Mouse (Mus musculus): ENCODE results near the gene Tma7. TPM values are rescaled to one million over a fixed set of nuclear protein-coding genes. Genes with fewer than 3 reads are reported as not detected.

Tma7 gene
- total and polyA plus RNA-seq, 3 experiments, result 366 to 400 TPM; not detected in 1

DNA sequence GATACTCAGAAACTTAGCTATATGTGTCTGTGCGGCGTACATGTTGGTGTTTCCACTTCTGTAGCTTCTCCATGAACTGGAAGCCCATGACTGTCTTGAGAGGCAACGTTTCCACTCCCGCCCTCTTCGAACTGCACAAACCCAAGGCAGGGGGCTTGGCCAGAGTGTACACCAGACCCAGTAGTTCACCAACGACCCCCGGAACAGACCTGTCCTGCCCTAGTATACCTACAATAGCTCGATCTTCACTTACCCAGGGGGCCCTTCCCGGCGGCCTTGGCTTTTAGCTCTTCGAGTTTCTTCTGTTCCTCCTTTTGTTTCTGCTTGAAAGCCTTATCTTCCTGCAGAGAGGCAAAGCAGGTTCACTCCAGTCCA lies 651 bp downstream of the Tma7 start:
- H3K79me2 ChIP-seq (ENCODE audit: control insufficient read depth, insufficient read depth, low read length, poor library complexity), result peaks cover 37% of the 10 kb centered on the region
- H3K4me1 ChIP-seq (ENCODE audit: control insufficient read depth in 1 of 2, insufficient read depth in 2 of 2, low read length in 2 of 2), result peaks cover 0 to 9% of the 10 kb centered on the region in 2 experiments; a peak in 2 of 4 replicates
- no peaks in the 10 kb centered on the region for H3K9me3 ChIP-seq (replicated peaks; ENCODE audit: insufficient read depth, low read length)
- no peak for TF ChIP-seq MYB (IDR thresholded peaks at IDR 0.05; ENCODE audit: low read depth, low read length)
- no peak for TF ChIP-seq CHD1 (IDR thresholded peaks at IDR 0.05; ENCODE audit: low read depth, low read length)
- no peak for TF ChIP-seq JUND (IDR thresholded peaks at IDR 0.05; ENCODE audit: low read depth, low read length)
- TF ChIP-seq ZC3H11A (IDR thresholded peaks at IDR 0.05; ENCODE audit: low read depth, low read length), result no peak
- TF ChIP-seq GABPA (IDR thresholded peaks at IDR 0.05; ENCODE audit: low read depth, low read length), result no peak
- TF ChIP-seq CHD2 (IDR thresholded peaks at IDR 0.05; ENCODE audit: low read length), result no peak
- peak overlapping the region; percentile 48 for H3K27ac ChIP-seq (ENCODE audit: control insufficient read depth, low read depth, low read length)
- H3K4me3 ChIP-seq (ENCODE audit: control insufficient read depth in 1 of 2, insufficient read depth in 1 of 2, low read depth in 2 of 2, low read length in 2 of 2), result peak overlapping the region; percentile 56 to 82
- H3K9ac ChIP-seq (ENCODE audit: control insufficient read depth, low read depth, low read length, poor library complexity, severe bottlenecking), result peak overlapping the region; percentile 74
- peak; percentile 49 for DNase-seq (ENCODE audit: low read depth, low spot score)
- H3K36me3 ChIP-seq (ENCODE audit: control insufficient read depth in 1 of 2, insufficient read depth in 2 of 2, low read length in 2 of 2), result peaks cover 4 to 6% of the 10 kb centered on the region in 2 experiments; a peak in 3 of 4 replicates
- no peaks in the 10 kb centered on the region for H3K27me3 ChIP-seq (ENCODE audit: control insufficient read depth in 1 of 2, insufficient read depth in 2 of 2, low read length in 2 of 2)

GRCm38 (mm10) chr9:109080516-109080915 lies 1.9 kb downstream of the Tma7 start:
- Histone ChIP-seq H3K27ac (ENCODE audit: control insufficient read depth, low read depth, low read length) (no peak overlapping the region), H3K9ac (ENCODE audit: control insufficient read depth, low read depth, low read length, poor library complexity, severe bottlenecking) (no peak overlapping the region; the same call in 1 of the 2 replicates), H3K36me3 (ENCODE audit: control insufficient read depth in 1 of 2, insufficient read depth in 2 of 2, low read length in 2 of 2) (peaks cover 4 to 6% of the 10 kb centered on the region in 2 experiments; a peak in 3 of 4 replicates), H3K4me1 (ENCODE audit: control insufficient read depth in 1 of 2, insufficient read depth in 2 of 2, low read length in 2 of 2) (peaks cover 0 to 10% of the 10 kb centered on the region in 2 experiments; a peak in 2 of 4 replicates), H3K79me2 (ENCODE audit: control insufficient read depth, insufficient read depth, low read length, poor library complexity) (peaks cover 37% of the 10 kb centered on the region), H3K27me3 (ENCODE audit: control insufficient read depth in 1 of 2, insufficient read depth in 2 of 2, low read length in 2 of 2) (no peaks in the 10 kb centered on the region), H3K4me3 (ENCODE audit: control insufficient read depth in 1 of 2, insufficient read depth in 1 of 2, low read depth in 2 of 2, low read length in 2 of 2) (no peak overlapping the region), H3K9me3 (replicated peaks; ENCODE audit: insufficient read depth, low read length) (no peaks in the 10 kb centered on the region)
- no peak for TF ChIP-seq SMC3 (IDR thresholded peaks at IDR 0.05; ENCODE audit: low read depth, low read length)
- TF ChIP-seq MAZ (IDR thresholded peaks at IDR 0.05; ENCODE audit: low read depth, low read length), result no peak
- TF ChIP-seq ELF1 (IDR thresholded peaks at IDR 0.05; ENCODE audit: low read depth, low read length), result no peak
- TF ChIP-seq EP300 (IDR thresholded peaks at IDR 0.05; ENCODE audit: low read depth in 1 of 2, low read length in 2 of 2), result no peak
- TF ChIP-seq MAFK (IDR thresholded peaks at IDR 0.05; ENCODE audit: borderline replicate concordance, low read depth, low read length), result no peak
- no peak for TF ChIP-seq NRF1 (IDR thresholded peaks at IDR 0.05; ENCODE audit: insufficient read depth, low read depth, low read length, poor library complexity, severe bottlenecking)
- TF ChIP-seq ETS1 (IDR thresholded peaks at IDR 0.05; ENCODE audit: low read depth, low read length), result no peak
- DNase-seq (ENCODE audit: low read depth, low spot score), result no peak

Measured in MEL (cell line).